Mouse (Mus musculus) heart, adult 2 months (tissue): ENCODE measurements around the gene Morf4l1.

Experiments
- CTCF ChIP-seq: fragments of 200-600 bp; IDR thresholded peaks from 2 replicates; pipeline ENCODE4 v1.8.1; 2022; ENCODE audit warnings: antibody characterized with exemption, mild to moderate bottlenecking, moderate library complexity
- POLR2A ChIP-seq: fragments of 200-500 bp; IDR thresholded peaks from 2 replicates; pipeline ENCODE4 v1.6.1; 2011; ENCODE audit warnings: mild to moderate bottlenecking, low read depth, low read length, control low read depth; ENCODE audit not compliant: insufficient read depth

- TF ChIP-seq CTCF, result no peak
- TF ChIP-seq POLR2A, result no peak
Observed at GRCm38 (mm10) chr9:90117234-90117633, 2.7 kb upstream of the Morf4l1 start.
